ENCODE assay signal across 8 mouse cellular contexts in genomic region chr17:86302266-86302665, GRCm38 (mm10).
DNase-seq lines count a peak whose midpoint lies in the region; ATAC-seq lines count a peak whose summit lies in the region.

No protein-coding gene starts in this region.

- H3K36me3 ChIP-seq in forebrain, embryonic 10.5 days (replicated peaks) = no peaks in the 10 kb centered on the region
- no peaks in the 10 kb centered on the region for H3K36me3 ChIP-seq in forebrain, embryonic 11.5 days (ENCODE audit: control insufficient read depth, insufficient read depth, low read length)
- no peaks in the 10 kb centered on the region for H3K36me3 ChIP-seq in heart, embryonic 12.5 days
- H3K36me3 ChIP-seq in limb, embryonic 13.5 days = no peaks in the 10 kb centered on the region

- no peak for ATAC-seq in forebrain, embryonic 11.5 days (replicated peaks; ENCODE audit: low FRiP score)
- ATAC-seq in heart, embryonic 12.5 days (ENCODE audit: insufficient number of reproducible peaks, low FRiP score) = no peak
- no peak for ATAC-seq in limb, embryonic 13.5 days (ENCODE audit: low FRiP score, low read depth)

- H3K9ac ChIP-seq in forebrain, embryonic 11.5 days (ENCODE audit: low read length) = no peak overlapping the region
- H3K9ac ChIP-seq in heart, embryonic 12.5 days = peak overlapping the region; percentile 38; the same call in 1 of the 2 replicates
- H3K9ac ChIP-seq in limb, embryonic 13.5 days = no peak overlapping the region

- no peaks in the 10 kb centered on the region for H3K27me3 ChIP-seq in forebrain, embryonic 10.5 days (ENCODE audit: poor library complexity, severe bottlenecking)
- no peaks in the 10 kb centered on the region for H3K27me3 ChIP-seq in forebrain, embryonic 11.5 days (ENCODE audit: control insufficient read depth, insufficient read depth, low read length)
- no peaks in the 10 kb centered on the region for H3K27me3 ChIP-seq in heart, embryonic 12.5 days (replicated peaks)
- no peaks in the 10 kb centered on the region for H3K27me3 ChIP-seq in limb, embryonic 13.5 days

- H3K4me1 ChIP-seq in forebrain, embryonic 10.5 days = peaks cover 33% of the 10 kb centered on the region
- H3K4me1 ChIP-seq in forebrain, embryonic 11.5 days (replicated peaks; ENCODE audit: control insufficient read depth, insufficient read depth, low read length) = no peaks in the 10 kb centered on the region
- H3K4me1 ChIP-seq in heart, embryonic 12.5 days (replicated peaks) = peaks cover 57% of the 10 kb centered on the region
- H3K4me1 ChIP-seq in limb, embryonic 13.5 days = peaks cover 42% of the 10 kb centered on the region

- no peak overlapping the region for H3K4me2 ChIP-seq in forebrain, embryonic 11.5 days (ENCODE audit: low read depth, low read length, severe bottlenecking)
- H3K4me2 ChIP-seq in heart, embryonic 12.5 days = peak overlapping the region; percentile 47
- H3K4me2 ChIP-seq in limb, embryonic 13.5 days (replicated peaks) = no peak overlapping the region

- WGBS in forebrain, embryonic 10.5 days = 94% methylated on average over 11 of the region's 11 CpGs
- 90% methylated on average over 11 of the region's 11 CpGs for WGBS in forebrain, embryonic 11.5 days
- WGBS in heart, embryonic 12.5 days = 58% methylated on average over 11 of the region's 11 CpGs
- WGBS in limb, embryonic 13.5 days = 85% methylated on average over 11 of the region's 11 CpGs

- DNase-seq in forebrain, embryonic 10.5 days (ENCODE audit: extremely low spot score, low spot score) = no peak
- no peak for DNase-seq in forebrain, embryonic 11.5 days (ENCODE audit: low spot score)
- DNase-seq in urinary bladder, postnatal 14 days (ENCODE audit: low spot score) = peak; percentile 68
- no peak for DNase-seq in urinary bladder, postnatal 10 days (ENCODE audit: low spot score)
- DNase-seq in testis, postnatal 14 days (ENCODE audit: low spot score) = peak; percentile 12
- DNase-seq in c-Kit-positive CD71-positive TER-119-positive erythroid progenitor cells, embryonic 14.5 days (ENCODE audit: low spot score) = no peak

- H3K4me3 ChIP-seq in forebrain, embryonic 10.5 days = no peak overlapping the region
- H3K4me3 ChIP-seq in forebrain, embryonic 11.5 days (ENCODE audit: low read depth, low read length) = no peak overlapping the region
- no peak overlapping the region for H3K4me3 ChIP-seq in heart, embryonic 12.5 days
- no peak overlapping the region for H3K4me3 ChIP-seq in limb, embryonic 13.5 days

- no peaks in the 10 kb centered on the region for H3K9me3 ChIP-seq in forebrain, embryonic 10.5 days
- H3K9me3 ChIP-seq in forebrain, embryonic 11.5 days (ENCODE audit: control insufficient read depth, low read length) = no peaks in the 10 kb centered on the region
- no peaks in the 10 kb centered on the region for H3K9me3 ChIP-seq in heart, embryonic 12.5 days (replicated peaks)
- H3K9me3 ChIP-seq in limb, embryonic 13.5 days = no peaks in the 10 kb centered on the region

- peak overlapping the region; percentile 20; the same call in 1 of the 2 replicates for H3K27ac ChIP-seq in forebrain, embryonic 10.5 days
- no peak overlapping the region for H3K27ac ChIP-seq in forebrain, embryonic 11.5 days (ENCODE audit: low read depth, low read length)
- H3K27ac ChIP-seq in heart, embryonic 12.5 days (ENCODE audit: poor library complexity, severe bottlenecking) = peak overlapping the region; percentile 96
- H3K27ac ChIP-seq in limb, embryonic 13.5 days = peak overlapping the region; percentile 67; the same call in 1 of the 2 replicates

Comparison
In these comparisons a context has a peak if more than half of its experiments do, and no peak if none do; other contexts are left out.
1. DNase-seq: peak in urinary bladder, postnatal 14 days (single experiment) and testis, postnatal 14 days (single experiment); none in forebrain, embryonic 10.5 days (single experiment), forebrain, embryonic 11.5 days (single experiment), urinary bladder, postnatal 10 days (single experiment) and c-Kit-positive CD71-positive TER-119-positive erythroid progenitor cells, embryonic 14.5 days (single experiment).